Mouse (Mus musculus) neural tube, embryonic 14.5 days (tissue): ENCODE results near the gene Gpr61. TPM values are rescaled to one million over a fixed set of nuclear protein-coding genes. Genes with fewer than 3 reads are reported as not detected.

Source experiments
- ATAC-seq: fragments of 200-750 bp; cut with Nextera tagmentation; 2 replicates; pipeline ENCODE4 v1.8.0; 2017; ENCODE audit warnings: low read depth, mild to moderate bottlenecking, moderate TSS enrichment, moderate library complexity
- H3K27ac ChIP-seq: fragments of 300-500 bp; sonication (generic); 2 replicates; pipeline ENCODE4 v1.5.1; 2014; ENCODE audit warnings: low read depth, mild to moderate bottlenecking, control low read depth, low read length, moderate library complexity, mixed read lengths
- H3K27me3 ChIP-seq: fragments of 300-500 bp; sonication (generic); 2 replicates; pipeline ENCODE4 v1.6.1; 2014; ENCODE audit warnings: low read length; ENCODE audit not compliant: control insufficient read depth, insufficient read depth
- H3K36me3 ChIP-seq: fragments of 300-500 bp; sonication (generic); 2 replicates; pipeline ENCODE4 v1.6.1; 2014; ENCODE audit warnings: low read length, mixed read lengths; ENCODE audit not compliant: control insufficient read depth, insufficient read depth
- H3K4me1 ChIP-seq: fragments of 300-500 bp; sonication (generic); 2 replicates; pipeline ENCODE4 v1.6.1; 2014; ENCODE audit warnings: low read length; ENCODE audit not compliant: control insufficient read depth, insufficient read depth
- H3K4me2 ChIP-seq: fragments of 300-500 bp; sonication (generic); 2 replicates; pipeline ENCODE4 v1.6.1; 2014; ENCODE audit warnings: mild to moderate bottlenecking, low read depth, low read length, control low read depth
- H3K4me3 ChIP-seq: fragments of 300-500 bp; sonication (generic); 2 replicates; pipeline ENCODE4 v1.5.1; 2014; ENCODE audit warnings: low read depth, low read length, control low read depth, mixed read lengths
- H3K9ac ChIP-seq: fragments of 300-500 bp; sonication (generic); replicated peaks from 2 replicates; pipeline ENCODE4 v1.6.1; 2014; ENCODE audit warnings: low read depth, mild to moderate bottlenecking, control low read depth, low read length, mixed read lengths
- H3K9me3 ChIP-seq: fragments of 300-500 bp; sonication (generic); 2 replicates; pipeline ENCODE4 v1.6.1; 2016; ENCODE audit warnings: low read length; ENCODE audit not compliant: control insufficient read depth
- WGBS: fragments of 180-500 bp; shearing (Covaris S2); extraction: QIAGEN DNeasy Blood & Tissue Kit; methylation state at CpG from one replicate; pipeline ENCODE4 v1.1.7; 2014; 5-methylcytosine and 5-hydroxymethylcytosine counted together
- polyA plus RNA-seq: library from polyadenylated mRNA; unstranded; fragments of >200 nt; fragmentation: Nextera tagmentation; extraction: Ambion mirVana; gene quantifications from 2 replicates; pipeline ENCODE4 v1.2.1, GENCODE M21; 2014

Gene Gpr61
- polyA plus RNA-seq, 1 experiment from 2014 or later = 2.7 TPM

DNA sequence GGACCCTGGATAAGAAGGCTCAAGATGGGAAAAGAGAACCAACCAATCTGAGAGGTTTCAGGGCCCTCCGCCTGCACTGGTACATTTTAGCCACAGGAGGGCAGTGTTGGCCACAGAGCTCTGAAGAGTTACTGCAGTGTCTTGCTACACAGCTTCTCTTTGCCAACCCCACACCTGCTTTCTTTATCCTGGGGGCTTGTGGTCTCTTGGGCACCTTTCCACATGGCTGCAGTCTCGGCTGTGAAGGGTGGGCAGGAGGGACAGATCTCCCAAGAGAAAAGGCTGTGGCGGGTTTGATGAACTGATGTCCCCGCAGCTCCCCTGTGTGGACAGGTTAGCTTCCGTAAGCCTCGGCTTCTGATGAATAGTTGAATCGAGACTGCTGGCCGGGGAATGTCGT, 10.1 kb upstream of the Gpr61 start:
- Histone ChIP-seq H3K36me3 (no peaks in the 10 kb centered on the region), H3K4me2 (peak overlapping the region; percentile 36), H3K4me3 (0 out of 2 replicates have a peak overlapping the region, but pooled peaks have one; percentile 5), H3K27me3 (no peaks in the 10 kb centered on the region), H3K27ac (peak overlapping the region; percentile 45), H3K9me3 (no peaks in the 10 kb centered on the region), H3K4me1 (peaks cover 29% of the 10 kb centered on the region), H3K9ac (0 out of 2 replicates have a peak overlapping the region, but pooled peaks have one; percentile 21)
- 8% methylated on average over 9 of the region's 9 CpGs for WGBS
- peak; percentile 78; the same call in 1 of the 2 replicates for ATAC-seq

DNA sequence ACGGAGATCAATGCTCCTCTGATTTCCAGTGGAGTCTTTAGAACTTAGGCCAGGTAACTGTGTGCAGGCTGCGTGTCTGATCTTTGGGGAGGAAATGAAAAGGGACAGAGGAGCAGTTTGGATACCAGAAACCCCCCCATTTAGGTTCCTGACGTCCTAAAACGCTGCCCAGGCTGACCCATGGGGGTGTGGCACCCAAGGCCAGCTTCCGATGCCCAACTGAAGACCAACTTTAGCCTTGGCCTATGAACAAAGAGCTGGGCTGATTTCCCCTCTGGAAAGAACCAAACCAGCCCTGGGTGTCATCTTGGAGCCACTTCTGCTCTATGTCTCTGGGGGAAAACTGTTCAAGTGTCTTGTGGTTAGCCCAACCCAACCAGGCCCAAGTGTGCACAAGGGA, 9.4 kb upstream of the Gpr61 start:
- H3K9ac ChIP-seq = no peak overlapping the region
- H3K9me3 ChIP-seq = no peaks in the 10 kb centered on the region
- no peaks in the 10 kb centered on the region for H3K27me3 ChIP-seq
- no peaks in the 10 kb centered on the region for H3K36me3 ChIP-seq
- no peak overlapping the region for H3K4me3 ChIP-seq
- ATAC-seq = no peak
- no peak overlapping the region for H3K4me2 ChIP-seq
- H3K27ac ChIP-seq = no peak overlapping the region
- peaks cover 25% of the 10 kb centered on the region for H3K4me1 ChIP-seq
- WGBS = 63% methylated on average over 5 of the region's 5 CpGs

DNA sequence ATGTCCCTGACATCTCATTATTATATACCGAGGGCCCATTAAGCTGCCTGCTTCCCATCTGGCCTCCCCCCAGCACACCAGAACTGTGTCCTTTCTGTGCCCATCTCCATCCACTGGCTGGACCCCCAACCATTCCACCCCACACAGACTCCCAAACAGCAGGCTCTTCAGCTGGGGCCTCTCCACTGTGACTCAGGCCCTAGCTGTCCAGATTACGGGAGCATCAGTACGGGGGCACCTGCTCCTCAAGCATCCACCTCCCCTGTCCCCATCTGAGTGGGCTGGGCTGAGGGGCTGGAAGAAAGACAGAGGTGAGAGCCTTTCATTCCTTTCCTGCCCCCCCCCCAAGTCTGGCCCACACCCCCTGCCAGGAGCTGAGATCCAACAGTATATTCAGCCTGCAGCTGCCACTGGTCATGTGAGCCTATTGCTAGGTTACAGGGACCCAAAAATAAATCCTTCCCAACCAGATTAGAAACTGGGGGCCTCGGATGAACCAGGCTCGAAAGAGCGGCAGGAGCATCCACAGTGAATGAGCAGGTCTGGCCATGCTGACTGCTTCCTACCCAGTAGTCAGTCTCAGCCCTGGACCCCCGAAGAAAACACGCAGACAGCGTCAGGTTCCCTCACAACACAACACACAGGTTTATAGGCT, 3.8 kb upstream of the Gpr61 start:
- Histone ChIP-seq H3K4me1 (peaks cover 9% of the 10 kb centered on the region; the same call in 1 of the 2 replicates), H3K9me3 (no peaks in the 10 kb centered on the region), H3K27me3 (no peaks in the 10 kb centered on the region), H3K4me2 (no peak overlapping the region), H3K4me3 (no peak overlapping the region), H3K9ac (0 out of 2 replicates have a peak overlapping the region, but pooled peaks have one; percentile 16), H3K36me3 (no peaks in the 10 kb centered on the region), H3K27ac (peak overlapping the region; percentile 66)
- 46% methylated on average over 9 of the region's 9 CpGs for WGBS
- ATAC-seq = peak; percentile 42; the same call in 1 of the 2 replicates

DNA sequence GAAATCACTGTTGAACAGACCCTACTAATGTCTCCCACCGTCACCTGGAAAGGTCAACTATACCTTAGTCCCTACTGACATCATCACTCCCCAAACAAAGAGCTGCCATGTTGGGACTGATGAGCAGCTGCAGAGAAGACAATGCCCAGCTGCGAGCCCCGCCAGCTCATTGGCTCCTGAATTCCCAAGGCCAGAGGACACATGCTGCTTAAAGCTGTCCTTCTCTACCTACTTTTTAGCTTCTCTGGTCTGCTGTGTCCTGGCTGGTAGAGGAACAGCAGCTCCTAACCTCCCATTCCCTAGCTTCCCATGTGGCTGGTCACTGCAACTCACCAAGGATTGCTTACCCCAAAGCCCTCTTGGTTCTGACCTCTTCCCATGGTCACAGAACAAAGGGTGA, 2.4 kb downstream of the Gpr61 start:
- Histone ChIP-seq H3K4me3 (no peak overlapping the region), H3K9me3 (no peaks in the 10 kb centered on the region), H3K27me3 (no peaks in the 10 kb centered on the region), H3K9ac (no peak overlapping the region), H3K27ac (no peak overlapping the region), H3K4me2 (no peak overlapping the region), H3K4me1 (0 out of 2 replicates have a peak, but pooled peaks cover 2% of the 10 kb centered on the region), H3K36me3 (no peaks in the 10 kb centered on the region)
- no peak for ATAC-seq
- WGBS = 93% methylated on average over 3 of the region's 3 CpGs

DNA sequence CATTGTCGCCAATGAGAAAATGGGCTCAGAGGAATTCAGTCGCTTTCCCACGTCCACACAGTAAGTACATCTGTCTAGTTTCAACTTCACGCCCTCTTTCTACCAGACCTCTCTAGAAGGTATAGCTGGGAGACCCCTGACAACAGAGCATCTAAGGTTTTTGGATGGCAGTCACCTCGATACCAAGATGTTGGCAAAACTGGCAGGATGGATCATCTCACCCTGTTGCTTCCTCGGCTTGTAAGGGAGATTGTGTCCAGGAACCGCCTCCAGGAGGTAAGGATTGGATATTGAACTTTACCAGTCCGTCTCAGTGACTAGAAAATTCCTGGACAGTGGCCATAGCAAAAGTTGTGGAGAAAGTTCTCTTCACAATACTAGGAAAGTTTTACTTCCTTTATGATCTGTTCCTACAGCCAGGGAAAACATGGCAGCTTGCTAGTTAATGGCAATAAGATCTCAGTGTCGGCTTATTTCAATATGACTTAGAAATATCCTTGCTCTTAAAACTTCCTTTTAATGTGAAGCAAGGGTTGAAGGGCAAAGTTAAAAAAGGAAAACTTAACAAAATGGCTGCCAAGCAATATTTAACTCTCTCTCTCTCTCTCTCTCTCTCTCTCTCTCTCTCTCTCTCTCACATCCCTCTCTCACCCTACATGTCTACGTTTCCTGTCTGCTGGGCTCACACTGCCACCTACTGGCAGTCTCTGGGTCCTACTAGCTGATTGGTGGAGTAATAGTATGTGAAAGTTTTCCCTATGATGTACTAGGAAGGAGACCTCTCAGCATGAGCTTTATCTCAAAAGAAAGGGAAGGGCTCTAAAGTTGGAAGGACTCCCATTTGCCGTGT, 7.1 kb downstream of the Gpr61 start:
- H3K27ac ChIP-seq = no peak overlapping the region
- H3K4me2 ChIP-seq = no peak overlapping the region
- no peaks in the 10 kb centered on the region for H3K27me3 ChIP-seq
- no peaks in the 10 kb centered on the region for H3K9me3 ChIP-seq
- H3K9ac ChIP-seq = no peak overlapping the region
- peaks cover 16% of the 10 kb centered on the region for H3K4me1 ChIP-seq
- whole genome bisulfite sequencing = 71% methylated on average over 11 of the region's 11 CpGs
- peak; percentile 52; the same call in 1 of the 2 replicates for ATAC-seq
- H3K4me3 ChIP-seq = no peak overlapping the region
- no peaks in the 10 kb centered on the region for H3K36me3 ChIP-seq

DNA sequence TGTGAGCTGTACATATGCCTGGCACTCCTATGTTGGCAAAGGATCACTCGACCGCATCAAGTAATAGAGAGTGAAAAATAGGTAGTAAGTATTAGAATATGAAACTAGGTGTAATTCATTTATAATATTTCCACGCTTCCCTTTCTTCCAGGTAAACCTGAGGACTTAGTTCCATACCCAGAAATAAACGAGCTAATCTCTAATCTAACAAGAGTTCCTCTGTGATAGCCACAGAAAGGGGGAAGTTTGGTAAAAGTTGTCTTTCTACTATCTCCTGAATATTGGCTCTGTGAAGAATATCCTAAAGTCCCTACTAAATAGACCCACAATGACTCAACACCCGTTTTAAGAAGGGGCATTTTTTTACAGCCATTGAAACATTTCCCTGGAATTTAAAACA, 8.0 kb downstream of the Gpr61 start:
- peaks cover 16% of the 10 kb centered on the region for H3K4me1 ChIP-seq
- peak overlapping the region; percentile 90; the same call in 1 of the 2 replicates for H3K9ac ChIP-seq
- H3K9me3 ChIP-seq = no peaks in the 10 kb centered on the region
- H3K4me2 ChIP-seq = peak overlapping the region; percentile 56
- no peaks in the 10 kb centered on the region for H3K27me3 ChIP-seq
- H3K27ac ChIP-seq = peak overlapping the region; percentile 89; the same call in 1 of the 2 replicates
- no peak for ATAC-seq
- 61% methylated on average over 5 of the region's 5 CpGs for WGBS
- H3K4me3 ChIP-seq = peak overlapping the region; percentile 91
- H3K36me3 ChIP-seq = no peaks in the 10 kb centered on the region

DNA sequence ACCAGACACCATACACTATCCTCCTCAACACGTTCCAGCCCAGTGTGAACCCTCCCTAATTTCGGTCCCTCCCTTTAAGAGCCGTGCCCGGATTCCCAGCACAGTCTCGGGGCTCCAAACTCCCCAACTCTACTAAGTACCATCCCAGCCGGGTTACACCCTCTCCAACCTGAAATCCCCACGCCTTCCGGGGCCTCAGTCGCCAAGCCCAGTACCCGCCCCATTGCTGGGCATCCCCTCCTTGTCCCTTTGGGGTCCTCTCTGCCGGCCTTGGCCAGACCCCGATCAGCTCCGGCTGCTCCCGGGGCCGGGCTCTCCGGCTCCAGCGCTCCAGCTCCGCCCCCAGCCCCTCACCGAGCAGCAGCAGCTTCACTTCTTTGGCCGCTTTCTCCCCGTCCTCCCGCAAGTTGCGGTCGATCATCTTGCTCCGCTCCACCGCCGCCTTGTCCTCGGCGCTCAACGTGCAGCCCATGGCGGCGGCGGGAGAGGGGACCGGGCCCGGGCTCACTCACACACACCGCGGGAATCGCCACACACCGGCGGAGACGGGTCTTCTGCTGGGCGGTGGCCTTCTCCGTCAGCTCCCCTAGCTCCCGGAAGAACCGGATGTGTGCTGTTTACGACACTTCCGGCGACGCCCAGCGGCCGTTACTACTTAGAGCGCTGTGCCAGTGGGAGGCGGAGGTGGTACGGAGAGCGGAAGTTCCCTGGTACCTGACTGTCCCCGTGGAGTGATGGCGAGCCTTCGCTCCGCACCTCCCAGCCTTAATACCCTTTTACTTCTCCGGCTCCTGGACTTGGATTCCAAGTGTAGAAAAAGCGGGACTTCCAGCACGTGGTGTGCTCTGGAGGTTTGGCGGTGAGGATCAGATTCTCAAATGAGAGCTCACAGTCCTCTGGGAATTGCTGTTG, 8.9 kb downstream of the Gpr61 start, which contains the start of gene Gnai3:
TSS of gene Gnai3 (minus strand) at position 613 of the 912 bp plus-strand sequence.
- peaks cover 16% of the 10 kb centered on the region for H3K4me1 ChIP-seq
- peak within 1 kb of the TSS; percentile 57 for H3K4me2 ChIP-seq
- under 1% methylated on average over 63 of the region's 63 CpGs for whole genome bisulfite sequencing
- H3K27me3 ChIP-seq = no peaks in the 10 kb centered on the region
- H3K4me3 ChIP-seq = peak within 1 kb of the TSS; percentile 91
- H3K27ac ChIP-seq = peak within 1 kb of the TSS; percentile 89
- H3K36me3 ChIP-seq = no peaks in the 10 kb centered on the region
- no peaks in the 10 kb centered on the region for H3K9me3 ChIP-seq
- H3K9ac ChIP-seq = peak within 1 kb of the TSS; percentile 90
- peak; percentile 96 for ATAC-seq

DNA sequence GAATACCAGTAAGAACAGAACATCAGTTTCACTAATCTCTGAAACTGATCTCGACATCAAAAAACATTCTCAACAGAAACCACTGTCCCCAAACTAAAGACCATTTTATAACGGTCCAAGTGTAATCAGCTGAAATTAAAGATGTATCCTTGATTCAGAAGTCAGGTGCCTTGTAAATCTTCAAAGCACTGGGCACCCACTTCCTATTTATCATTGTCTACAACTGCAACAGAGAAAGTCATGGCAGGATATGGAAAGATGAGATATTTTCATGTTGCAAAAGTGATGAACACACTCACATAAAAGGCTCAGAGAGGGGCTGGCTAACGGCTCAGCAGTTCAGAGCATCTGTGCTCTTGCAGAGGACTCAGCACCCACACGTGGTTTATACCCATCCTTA, 13.9 kb downstream of the Gpr61 start:
- Histone ChIP-seq H3K4me1 (peaks cover 11% of the 10 kb centered on the region), H3K4me3 (no peak overlapping the region), H3K9me3 (no peaks in the 10 kb centered on the region), H3K27me3 (no peaks in the 10 kb centered on the region), H3K9ac (no peak overlapping the region), H3K4me2 (no peak overlapping the region), H3K27ac (no peak overlapping the region), H3K36me3 (no peaks in the 10 kb centered on the region)
- 76% methylated on average over 4 of the region's 4 CpGs for WGBS
- no peak for ATAC-seq
